Mouse (Mus musculus): ENCODE results near the gene Trhr2. TPM values are rescaled to one million over a fixed set of nuclear protein-coding genes. Genes with fewer than 3 reads are reported as not detected.

Gene Trhr2
- polyA plus RNA-seq, 1 experiment: 0.35 TPM

- WGBS: 97% methylated on average over 11 of the region's 11 CpGs
- DNase-seq: no peak
- TF ChIP-seq POLR2A (IDR thresholded peaks at IDR 0.05; ENCODE audit: control insufficient read depth, extremely low read depth, insufficient read depth, low read length, poor library complexity): no peak
Measured at GRCm38 (mm10) chr8:122357202-122357601, 3.3 kb downstream of the Trhr2 start.

GRCm38 (mm10) chr8:122355642-122356606 lies 4.6 kb downstream of the Trhr2 start:
- H3K27ac ChIP-seq (ENCODE audit: control insufficient read depth, insufficient read depth, low read length): no peak overlapping the region
- no peaks in the 10 kb centered on the region for H3K4me1 ChIP-seq (replicated peaks; ENCODE audit: control insufficient read depth, insufficient read depth, low read length)
- no peak overlapping the region for H3K4me3 ChIP-seq (ENCODE audit: control insufficient read depth, insufficient read depth, low read length)
- H3K36me3 ChIP-seq (ENCODE audit: control insufficient read depth, insufficient read depth, low read length): no peaks in the 10 kb centered on the region
- 48% methylated on average over 9 of the region's 9 CpGs for WGBS
- TF ChIP-seq CTCF (IDR thresholded peaks at IDR 0.05; ENCODE audit: borderline replicate concordance, control insufficient read depth, extremely low read depth, insufficient read depth, low read length, poor library complexity) (no peak), POLR2A (IDR thresholded peaks at IDR 0.05; ENCODE audit: control insufficient read depth, extremely low read depth, insufficient read depth, low read length, poor library complexity) (no peak)
- H3K27me3 ChIP-seq (ENCODE audit: control insufficient read depth, insufficient read depth, low read length): no peaks in the 10 kb centered on the region
- DNase-seq: no peak

More at GRCm38 (mm10) chr8:122357202-122357601, 3.3 kb downstream of the Trhr2 start:
- H3K4me1 ChIP-seq (replicated peaks; ENCODE audit: control insufficient read depth, insufficient read depth, low read length): no peaks in the 10 kb centered on the region
- H3K27ac ChIP-seq (ENCODE audit: control insufficient read depth, insufficient read depth, low read length): no peak overlapping the region
- H3K27me3 ChIP-seq (ENCODE audit: control insufficient read depth, insufficient read depth, low read length): no peaks in the 10 kb centered on the region
- no peak overlapping the region for H3K4me3 ChIP-seq (ENCODE audit: control insufficient read depth, insufficient read depth, low read length)
- H3K36me3 ChIP-seq (ENCODE audit: control insufficient read depth, insufficient read depth, low read length): no peaks in the 10 kb centered on the region

GRCm38 (mm10) chr8:122354157-122354556 lies 6.4 kb downstream of the Trhr2 start:
- WGBS: 93% methylated on average over 8 of the region's 8 CpGs
- no peak for DNase-seq
- H3K4me1 ChIP-seq (replicated peaks; ENCODE audit: control insufficient read depth, insufficient read depth, low read length): peaks cover 5% of the 10 kb centered on the region; the same call in 1 of the 2 replicates
- no peaks in the 10 kb centered on the region for H3K36me3 ChIP-seq (ENCODE audit: control insufficient read depth, insufficient read depth, low read length)
- TF ChIP-seq CTCF (IDR thresholded peaks at IDR 0.05; ENCODE audit: borderline replicate concordance, control insufficient read depth, extremely low read depth, insufficient read depth, low read length, poor library complexity) (no peak), POLR2A (IDR thresholded peaks at IDR 0.05; ENCODE audit: control insufficient read depth, extremely low read depth, insufficient read depth, low read length, poor library complexity) (no peak)
- no peaks in the 10 kb centered on the region for H3K27me3 ChIP-seq (ENCODE audit: control insufficient read depth, insufficient read depth, low read length)
- H3K27ac ChIP-seq (ENCODE audit: control insufficient read depth, insufficient read depth, low read length): no peak overlapping the region
- H3K4me3 ChIP-seq (ENCODE audit: control insufficient read depth, insufficient read depth, low read length): no peak overlapping the region

- DNase-seq: no peak
- Histone ChIP-seq H3K27me3 (ENCODE audit: control insufficient read depth, insufficient read depth, low read length) (no peaks in the 10 kb centered on the region), H3K27ac (ENCODE audit: control insufficient read depth, insufficient read depth, low read length) (no peak overlapping the region), H3K4me3 (ENCODE audit: control insufficient read depth, insufficient read depth, low read length) (no peak overlapping the region), H3K4me1 (replicated peaks; ENCODE audit: control insufficient read depth, insufficient read depth, low read length) (peaks cover 7% of the 10 kb centered on the region; the same call in 1 of the 2 replicates), H3K36me3 (ENCODE audit: control insufficient read depth, insufficient read depth, low read length) (no peaks in the 10 kb centered on the region)
- WGBS: 75% methylated on average over 11 of the region's 11 CpGs
- no peak for TF ChIP-seq CTCF (IDR thresholded peaks at IDR 0.05; ENCODE audit: borderline replicate concordance, control insufficient read depth, extremely low read depth, insufficient read depth, low read length, poor library complexity)
Measured at GRCm38 (mm10) chr8:122350309-122351089, 10.0 kb downstream of the Trhr2 start.

- no peak for DNase-seq
- no peak overlapping the region for H3K27ac ChIP-seq (ENCODE audit: control insufficient read depth, insufficient read depth, low read length)
- TF ChIP-seq POLR2A (IDR thresholded peaks at IDR 0.05; ENCODE audit: control insufficient read depth, extremely low read depth, insufficient read depth, low read length, poor library complexity) (no peak), CTCF (IDR thresholded peaks at IDR 0.05; ENCODE audit: borderline replicate concordance, control insufficient read depth, extremely low read depth, insufficient read depth, low read length, poor library complexity) (no peak)
- no peaks in the 10 kb centered on the region for H3K36me3 ChIP-seq (ENCODE audit: control insufficient read depth, insufficient read depth, low read length)
- H3K27me3 ChIP-seq (ENCODE audit: control insufficient read depth, insufficient read depth, low read length): no peaks in the 10 kb centered on the region
- H3K4me3 ChIP-seq (ENCODE audit: control insufficient read depth, insufficient read depth, low read length): no peak overlapping the region
- WGBS: 30% methylated on average over 15 of the region's 15 CpGs
- peaks cover 15% of the 10 kb centered on the region for H3K4me1 ChIP-seq (replicated peaks; ENCODE audit: control insufficient read depth, insufficient read depth, low read length)
Measured at GRCm38 (mm10) chr8:122349357-122350297, 10.9 kb downstream of the Trhr2 start.

All from thymus, adult 2 months (tissue).